Mouse (Mus musculus) forebrain, embryonic 11.5 days (tissue): ENCODE data around the gene Cdk5rap2. TPM values are rescaled to one million over a fixed set of nuclear protein-coding genes. Genes with fewer than 3 reads are reported as not detected.

Source experiments
- ATAC-seq: fragments of 200-750 bp; cut with Nextera tagmentation; replicated peaks from 2 replicates; pipeline ENCODE4 v1.8.0; 2017; ENCODE audit warnings: moderate TSS enrichment; ENCODE audit not compliant: low FRiP score
- DNase-seq: peaks from one replicate; pipeline ENCODE4 v3.0.0-alpha.2; 2017; ENCODE audit warnings: low spot score
- H3K27ac ChIP-seq: fragments of 300-500 bp; sonication (generic); 2 replicates; pipeline ENCODE4 v1.5.1; 2014; ENCODE audit warnings: low read depth, low read length
- H3K27me3 ChIP-seq: fragments of 300-500 bp; sonication (generic); 2 replicates; pipeline ENCODE4 v1.6.1; 2014; ENCODE audit warnings: mild to moderate bottlenecking, low read length, mixed read lengths; ENCODE audit not compliant: control insufficient read depth, insufficient read depth
- H3K36me3 ChIP-seq: fragments of 300-500 bp; sonication (generic); 2 replicates; pipeline ENCODE4 v1.6.1; 2014; ENCODE audit warnings: mild to moderate bottlenecking, low read length, moderate library complexity, mixed read lengths; ENCODE audit not compliant: control insufficient read depth, insufficient read depth
- H3K4me1 ChIP-seq: fragments of 300-500 bp; sonication (generic); replicated peaks from 2 replicates; pipeline ENCODE4 v1.6.1; 2014; ENCODE audit warnings: low read length, mixed read lengths; ENCODE audit not compliant: control insufficient read depth, insufficient read depth
- H3K4me2 ChIP-seq: fragments of 300-500 bp; sonication (generic); 2 replicates; pipeline ENCODE4 v1.6.1; 2014; ENCODE audit warnings: low read depth, mild to moderate bottlenecking, low read length, moderate library complexity, mixed read lengths; ENCODE audit not compliant: severe bottlenecking
- H3K4me3 ChIP-seq: fragments of 300-500 bp; sonication (generic); 2 replicates; pipeline ENCODE4 v1.5.1; 2014; ENCODE audit warnings: low read depth, low read length
- H3K9ac ChIP-seq: fragments of 300-500 bp; sonication (generic); 2 replicates; pipeline ENCODE4 v1.6.1; 2014; ENCODE audit warnings: low read length
- H3K9me3 ChIP-seq: fragments of 300-500 bp; sonication (generic); 2 replicates; pipeline ENCODE4 v1.6.1; 2016; ENCODE audit warnings: low read length, mixed read lengths; ENCODE audit not compliant: control insufficient read depth
- WGBS: fragments of 180-500 bp; shearing (Covaris S2); extraction: QIAGEN DNeasy Blood & Tissue Kit; methylation state at CpG from one replicate; pipeline ENCODE4 v1.1.7; 2014; 5-methylcytosine and 5-hydroxymethylcytosine counted together
- polyA plus RNA-seq: library from polyadenylated mRNA; unstranded; fragments of >200 nt; fragmentation: Nextera tagmentation; extraction: Ambion mirVana; gene quantifications from 2 replicates; pipeline ENCODE4 v1.2.1, GENCODE M21; 2014

Gene Cdk5rap2
- polyA plus RNA-seq, 1 experiment from 2014 or later, result 25.6 TPM

DNA sequence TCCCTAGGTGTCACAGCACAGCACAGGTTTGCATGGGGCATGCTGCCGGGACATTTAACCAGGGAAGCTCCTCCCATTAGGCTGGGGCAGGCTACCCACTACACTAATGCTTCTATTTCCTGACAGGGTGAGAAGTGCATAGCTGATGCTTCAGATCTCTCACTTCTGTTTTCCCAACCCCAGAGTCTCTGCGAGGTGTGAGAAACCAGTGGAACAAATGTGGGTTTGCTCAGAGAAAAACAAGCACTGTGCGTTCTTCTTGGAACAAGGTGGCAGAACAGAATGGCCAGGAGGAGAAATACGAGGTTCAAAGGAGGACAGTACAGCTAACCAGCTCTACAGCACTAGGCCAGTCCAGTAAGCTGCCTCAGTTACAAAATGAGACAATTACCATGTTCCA, 106.4 kb downstream of the Cdk5rap2 start:
- no peak for ATAC-seq
- Histone ChIP-seq H3K4me3 (no peak overlapping the region), H3K9me3 (no peaks in the 10 kb centered on the region), H3K4me2 (no peak overlapping the region), H3K4me1 (no peaks in the 10 kb centered on the region), H3K36me3 (peaks cover 3% of the 10 kb centered on the region), H3K27me3 (no peaks in the 10 kb centered on the region), H3K9ac (no peak overlapping the region), H3K27ac (no peak overlapping the region)
- DNase-seq, result no peak
- WGBS, result 93% methylated on average over 4 of the region's 4 CpGs

- Histone ChIP-seq H3K27me3 (no peaks in the 10 kb centered on the region), H3K4me2 (no peak overlapping the region), H3K4me1 (no peaks in the 10 kb centered on the region), H3K9ac (no peak overlapping the region), H3K9me3 (no peaks in the 10 kb centered on the region), H3K36me3 (peaks cover 3% of the 10 kb centered on the region), H3K4me3 (no peak overlapping the region), H3K27ac (no peak overlapping the region)
- ATAC-seq (no peak), DNase-seq (no peak)
- WGBS, result 82% methylated on average over 9 of the region's 9 CpGs
Observed at GRCm38 (mm10) chr4:70301187-70301586, 109.1 kb downstream of the Cdk5rap2 start.

DNA sequence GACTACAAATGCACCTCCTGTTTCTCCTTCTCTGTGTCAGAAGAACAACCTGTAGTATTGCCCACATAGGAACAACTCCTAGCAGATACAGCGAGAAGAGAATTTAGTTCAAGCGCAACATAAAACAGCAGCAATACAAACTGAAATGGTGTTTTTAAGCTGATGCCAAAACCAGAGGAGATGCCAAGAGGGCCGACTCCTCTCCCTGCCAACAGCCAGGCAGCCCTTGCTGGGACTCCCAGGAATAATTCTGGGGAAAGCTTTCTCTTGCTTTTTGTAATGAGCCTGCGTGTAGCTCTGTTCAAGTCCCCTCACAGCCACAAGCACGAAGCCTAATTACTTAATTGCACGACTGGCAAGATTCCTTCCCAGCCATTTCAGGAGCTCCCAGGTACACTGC, 120.9 kb downstream of the Cdk5rap2 start:
- WGBS, result 94% methylated on average over 6 of the region's 6 CpGs
- DNase-seq, result no peak

GRCm38 (mm10) chr4:70283163-70283562, 127.1 kb downstream of the Cdk5rap2 start:
- no peak for DNase-seq
- Histone ChIP-seq H3K27ac (no peak overlapping the region), H3K27me3 (no peaks in the 10 kb centered on the region), H3K4me1 (no peaks in the 10 kb centered on the region), H3K4me2 (no peak overlapping the region), H3K36me3 (no peaks in the 10 kb centered on the region; the same call in 1 of the 2 replicates), H3K4me3 (no peak overlapping the region), H3K9me3 (no peaks in the 10 kb centered on the region), H3K9ac (no peak overlapping the region)
- WGBS, result 90% methylated on average over 9 of the region's 9 CpGs
- ATAC-seq, result no peak

More for the DNA sequence above, 120.9 kb downstream of the Cdk5rap2 start:
- H3K27ac ChIP-seq, result no peak overlapping the region
- H3K9me3 ChIP-seq, result no peaks in the 10 kb centered on the region
- H3K4me2 ChIP-seq, result no peak overlapping the region
- no peaks in the 10 kb centered on the region for H3K4me1 ChIP-seq
- peaks cover 2% of the 10 kb centered on the region; the same call in 1 of the 2 replicates for H3K36me3 ChIP-seq
- no peaks in the 10 kb centered on the region for H3K27me3 ChIP-seq
- H3K9ac ChIP-seq, result no peak overlapping the region
- no peak for ATAC-seq
- no peak overlapping the region for H3K4me3 ChIP-seq

- no peak overlapping the region for H3K27ac ChIP-seq
- H3K9ac ChIP-seq, result no peak overlapping the region
- no peaks in the 10 kb centered on the region for H3K9me3 ChIP-seq
- no peaks in the 10 kb centered on the region for H3K4me1 ChIP-seq
- no peak overlapping the region for H3K4me3 ChIP-seq
- no peaks in the 10 kb centered on the region for H3K27me3 ChIP-seq
- H3K36me3 ChIP-seq, result no peaks in the 10 kb centered on the region; the same call in 1 of the 2 replicates
- no peak overlapping the region for H3K4me2 ChIP-seq
- 94% methylated on average over 4 of the region's 4 CpGs for WGBS
- ATAC-seq, result no peak
- DNase-seq, result no peak
Observed at GRCm38 (mm10) chr4:70278882-70279281, 131.4 kb downstream of the Cdk5rap2 start.

- ATAC-seq (no peak), DNase-seq (no peak)
- H3K27me3 ChIP-seq, result no peaks in the 10 kb centered on the region
- no peaks in the 10 kb centered on the region for H3K9me3 ChIP-seq
- 89% methylated on average over 3 of the region's 3 CpGs for WGBS
- H3K9ac ChIP-seq, result no peak overlapping the region
- H3K36me3 ChIP-seq, result no peaks in the 10 kb centered on the region; the same call in 1 of the 2 replicates
- H3K4me2 ChIP-seq, result no peak overlapping the region
- no peak overlapping the region for H3K27ac ChIP-seq
- H3K4me3 ChIP-seq, result no peak overlapping the region
- no peaks in the 10 kb centered on the region for H3K4me1 ChIP-seq
Observed at GRCm38 (mm10) chr4:70278057-70278456, 132.2 kb downstream of the Cdk5rap2 start.

- ATAC-seq (no peak), DNase-seq (no peak)
- H3K36me3 ChIP-seq, result no peaks in the 10 kb centered on the region; the same call in 1 of the 2 replicates
- H3K4me2 ChIP-seq, result no peak overlapping the region
- no peaks in the 10 kb centered on the region for H3K9me3 ChIP-seq
- H3K4me1 ChIP-seq, result no peaks in the 10 kb centered on the region
- no peak overlapping the region for H3K4me3 ChIP-seq
- H3K27ac ChIP-seq, result no peak overlapping the region
- no peak overlapping the region for H3K9ac ChIP-seq
- H3K27me3 ChIP-seq, result no peaks in the 10 kb centered on the region
- WGBS, result 96% methylated on average over 4 of the region's 4 CpGs
Observed at GRCm38 (mm10) chr4:70272943-70273342, 137.3 kb downstream of the Cdk5rap2 start.

- DNase-seq, result no peak
- no peaks in the 10 kb centered on the region for H3K27me3 ChIP-seq
- no peaks in the 10 kb centered on the region; the same call in 1 of the 2 replicates for H3K36me3 ChIP-seq
- H3K4me3 ChIP-seq, result no peak overlapping the region
- H3K4me1 ChIP-seq, result no peaks in the 10 kb centered on the region
- no peak overlapping the region for H3K27ac ChIP-seq
- no peak overlapping the region for H3K9ac ChIP-seq
- no peaks in the 10 kb centered on the region for H3K9me3 ChIP-seq
- no peak for ATAC-seq
- H3K4me2 ChIP-seq, result no peak overlapping the region
- 92% methylated on average over 4 of the region's 4 CpGs for WGBS
Observed at GRCm38 (mm10) chr4:70272527-70272926, 137.7 kb downstream of the Cdk5rap2 start.

DNA sequence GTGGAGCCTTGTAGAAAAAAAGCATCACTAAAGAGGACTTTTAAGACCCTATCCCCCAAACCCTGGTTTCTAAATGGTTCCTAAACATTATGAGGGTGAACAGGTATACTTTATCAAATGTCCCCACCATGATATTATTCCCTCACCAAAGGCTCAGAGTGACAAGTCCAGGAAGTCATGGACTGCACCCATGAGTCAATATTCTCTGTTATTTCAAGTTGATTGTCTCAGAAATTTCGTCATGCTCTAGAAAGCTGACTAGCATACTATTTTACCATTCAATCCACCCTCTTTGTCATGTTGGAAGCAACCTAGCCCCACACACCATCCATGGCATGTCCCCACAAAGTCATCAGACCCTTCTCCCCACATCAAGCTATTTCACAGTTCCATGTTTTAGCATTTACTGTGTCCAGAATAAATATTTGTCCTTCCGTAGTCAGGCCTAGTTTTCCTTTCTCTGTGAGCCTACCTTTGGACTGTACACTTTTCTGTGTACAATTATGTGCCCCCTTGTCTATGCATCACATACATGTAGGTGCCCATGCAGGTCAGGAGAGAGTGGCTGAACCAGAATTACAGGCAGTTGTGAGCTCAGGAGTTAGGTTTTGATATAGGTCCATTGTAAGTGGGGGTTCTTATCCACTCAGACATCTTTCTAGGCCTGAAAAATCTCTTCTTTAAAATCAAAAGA, 142.9 kb downstream of the Cdk5rap2 start:
- H3K4me1 ChIP-seq, result no peaks in the 10 kb centered on the region
- ATAC-seq (no peak), DNase-seq (no peak)
- no peak overlapping the region for H3K4me2 ChIP-seq
- WGBS, result 82% methylated on average over 2 of the region's 2 CpGs
- H3K9ac ChIP-seq, result no peak overlapping the region
- no peak overlapping the region for H3K27ac ChIP-seq
- no peaks in the 10 kb centered on the region for H3K27me3 ChIP-seq
- peaks cover 5% of the 10 kb centered on the region for H3K36me3 ChIP-seq
- no peaks in the 10 kb centered on the region for H3K9me3 ChIP-seq
- no peak overlapping the region for H3K4me3 ChIP-seq
